Mouse (Mus musculus) stomach, postnatal 0 days (tissue): ENCODE results near the gene Olfr807. TPM values are rescaled to one million over a fixed set of nuclear protein-coding genes. Genes with fewer than 3 reads are reported as not detected.

ENCODE experiments used
- ATAC-seq: fragments of 200-750 bp; cut with Nextera tagmentation; 2 replicates; pipeline ENCODE4 v1.8.0; 2017; ENCODE audit not compliant: low FRiP score, low TSS enrichment
- DNase-seq: peaks from one replicate; pipeline ENCODE4 v3.0.0-alpha.2; 2016; ENCODE audit warnings: low spot score
- H3K27ac ChIP-seq: fragments of 300-500 bp; sonication (generic); replicated peaks from 2 replicates; pipeline ENCODE4 v1.5.1; 2014; ENCODE audit warnings: mild to moderate bottlenecking, control low read depth
- H3K27me3 ChIP-seq: fragments of 300-500 bp; sonication (generic); 2 replicates; pipeline ENCODE4 v1.6.1; 2014; ENCODE audit warnings: low read length; ENCODE audit not compliant: control insufficient read depth, insufficient read depth
- H3K36me3 ChIP-seq: fragments of 300-500 bp; sonication (generic); 2 replicates; pipeline ENCODE4 v1.6.1; 2014; ENCODE audit warnings: low read length, mixed read lengths; ENCODE audit not compliant: control insufficient read depth, insufficient read depth
- H3K4me1 ChIP-seq: fragments of 300-500 bp; sonication (generic); replicated peaks from 2 replicates; pipeline ENCODE4 v1.6.1; 2014; ENCODE audit warnings: antibody characterized with exemption; ENCODE audit not compliant: control insufficient read depth, insufficient read depth
- H3K4me2 ChIP-seq: fragments of 300-500 bp; sonication (generic); replicated peaks from 2 replicates; pipeline ENCODE4 v1.6.1; 2014; ENCODE audit warnings: low read depth, mild to moderate bottlenecking, control low read depth, moderate library complexity
- H3K4me3 ChIP-seq: fragments of 300-500 bp; sonication (generic); 2 replicates; pipeline ENCODE4 v1.5.1; 2014; ENCODE audit warnings: low read depth, low read length, control low read depth
- H3K9ac ChIP-seq: fragments of 300-500 bp; sonication (generic); 2 replicates; pipeline ENCODE4 v1.6.1; 2014; ENCODE audit warnings: mild to moderate bottlenecking, low read length, control low read depth, mixed read lengths
- H3K9me3 ChIP-seq: fragments of 300-500 bp; sonication (generic); 2 replicates; pipeline ENCODE4 v1.6.1; 2016; ENCODE audit warnings: low read length; ENCODE audit not compliant: control insufficient read depth
- CTCF ChIP-seq: IDR thresholded peaks from 2 replicates; pipeline ENCODE4 v1.5.1; 2016; ENCODE audit warnings: antibody characterized with exemption, low read depth, mild to moderate bottlenecking, moderate library complexity
- EP300 ChIP-seq: optimal IDR thresholded peaks from 2 replicates; pipeline ENCODE3; 2016; ENCODE audit warnings: antibody characterized with exemption
- WGBS: fragments of 180-500 bp; shearing (Covaris S2); extraction: QIAGEN DNeasy Blood & Tissue Kit; methylation state at CpG from one replicate; pipeline ENCODE4 v1.1.7; 2014; 5-methylcytosine and 5-hydroxymethylcytosine counted together
- polyA plus RNA-seq: library from polyadenylated mRNA; unstranded; fragments of >200 nt; fragmentation: Nextera tagmentation; extraction: Ambion mirVana; gene quantifications from 2 replicates; pipeline ENCODE4 v1.2.1, GENCODE M21; 2015

Olfr807 gene
- not detected in 2 replicates for polyA plus RNA-seq

- H3K36me3 ChIP-seq = no peaks in the 10 kb centered on the region
- no peak within 1 kb of the TSS for H3K4me3 ChIP-seq
- no peaks in the 10 kb centered on the region for H3K27me3 ChIP-seq
- no peak for TF ChIP-seq EP300
- TF ChIP-seq CTCF = no peak
- DNase-seq (no peak), ATAC-seq (no peak)
- no peaks in the 10 kb centered on the region for H3K9me3 ChIP-seq
- no peak within 1 kb of the TSS for H3K27ac ChIP-seq
- H3K9ac ChIP-seq = no peak within 1 kb of the TSS
- no peak within 1 kb of the TSS for H3K4me2 ChIP-seq
- WGBS = 87% methylated on average over 1 of the region's 1 CpGs
- H3K4me1 ChIP-seq = no peaks in the 10 kb centered on the region
These were observed at the start of gene Olfr807 for GRCm38 (mm10) chr10:129757693-129758092. Gene Olfr807, minus strand, starts transcription at chr10:129757793.

DNA sequence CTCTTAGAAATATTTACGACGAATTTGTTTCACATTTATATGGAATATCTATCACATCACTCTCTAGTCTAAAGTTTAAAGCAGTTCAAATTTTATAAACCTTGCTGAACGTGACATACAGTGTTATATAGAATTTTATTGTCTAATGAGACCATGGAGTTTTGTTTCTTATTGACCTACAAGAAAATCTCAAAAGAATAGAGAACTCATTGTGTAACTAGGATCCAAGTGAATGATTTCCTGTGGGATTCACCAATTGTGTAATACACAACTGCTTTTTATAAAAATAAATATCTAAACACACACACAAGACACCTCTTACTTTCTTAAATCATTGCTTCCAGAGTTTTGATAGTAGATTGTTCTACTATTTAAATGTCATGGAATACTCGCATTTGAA is 46.7 kb upstream of the Olfr807 start, which contains the start of gene Olfr811:
Gene Olfr811, minus strand, starts transcription at position 101 of the 400 bp plus-strand sequence.
- H3K9me3 ChIP-seq = no peaks in the 10 kb centered on the region
- ATAC-seq = no peak
- no peak within 1 kb of the TSS for H3K4me2 ChIP-seq
- H3K36me3 ChIP-seq = no peaks in the 10 kb centered on the region
- no peaks in the 10 kb centered on the region for H3K27me3 ChIP-seq
- 82% methylated on average over 4 of the region's 4 CpGs for WGBS
- no peak within 1 kb of the TSS for H3K27ac ChIP-seq
- TF ChIP-seq EP300 (no peak), CTCF (no peak)
- H3K4me1 ChIP-seq = no peaks in the 10 kb centered on the region
- no peak within 1 kb of the TSS for H3K9ac ChIP-seq
- no peak within 1 kb of the TSS for H3K4me3 ChIP-seq
- DNase-seq = no peak

GRCm38 (mm10) chr10:129794817-129795216 is 37.2 kb upstream of the Olfr807 start, which contains the start of gene Olfr810:
Gene Olfr810, minus strand, starts transcription at chr10:129794917.
- Histone ChIP-seq H3K9me3 (no peaks in the 10 kb centered on the region), H3K4me3 (no peak within 1 kb of the TSS), H3K36me3 (no peaks in the 10 kb centered on the region), H3K27me3 (no peaks in the 10 kb centered on the region), H3K27ac (no peak within 1 kb of the TSS), H3K4me1 (no peaks in the 10 kb centered on the region), H3K4me2 (no peak within 1 kb of the TSS), H3K9ac (no peak within 1 kb of the TSS)
- DNase-seq (no peak), ATAC-seq (no peak)
- TF ChIP-seq EP300 (no peak), CTCF (no peak)

DNA sequence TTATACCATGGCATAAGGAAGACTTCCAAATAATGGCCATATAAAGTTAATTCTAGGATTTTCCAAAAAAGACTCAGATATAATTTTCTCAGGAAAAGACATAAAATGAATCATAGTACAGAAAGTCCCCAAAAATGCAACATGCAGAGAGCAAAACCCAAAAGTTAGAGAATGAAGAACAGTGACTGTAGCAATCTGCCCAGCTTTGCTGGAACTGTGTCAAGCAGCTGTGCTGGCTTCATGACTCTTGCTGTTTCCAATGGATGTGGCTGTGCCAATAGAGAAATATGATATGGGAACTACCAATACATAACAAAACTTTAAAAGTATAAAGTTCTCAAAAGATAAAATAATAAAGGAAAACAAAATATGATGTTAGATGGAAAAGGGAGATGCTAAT is 20.5 kb upstream of the Olfr807 start:
- H3K4me2 ChIP-seq = no peak overlapping the region
- TF ChIP-seq CTCF (no peak), EP300 (no peak)
- no peak overlapping the region for H3K27ac ChIP-seq
- H3K36me3 ChIP-seq = no peaks in the 10 kb centered on the region
- ATAC-seq (no peak), DNase-seq (no peak)
- no peaks in the 10 kb centered on the region for H3K4me1 ChIP-seq
- no peak overlapping the region for H3K4me3 ChIP-seq
- no peak overlapping the region for H3K9ac ChIP-seq
- H3K9me3 ChIP-seq = no peaks in the 10 kb centered on the region
- no peaks in the 10 kb centered on the region for H3K27me3 ChIP-seq

- H3K36me3 ChIP-seq = no peaks in the 10 kb centered on the region
- H3K4me3 ChIP-seq = no peak within 1 kb of the TSS
- no peak within 1 kb of the TSS for H3K9ac ChIP-seq
- H3K27me3 ChIP-seq = no peaks in the 10 kb centered on the region
- no peaks in the 10 kb centered on the region for H3K4me1 ChIP-seq
- no peak within 1 kb of the TSS for H3K4me2 ChIP-seq
- TF ChIP-seq CTCF = no peak
- TF ChIP-seq EP300 = no peak
- DNase-seq = no peak
- no peak within 1 kb of the TSS for H3K27ac ChIP-seq
- no peaks in the 10 kb centered on the region for H3K9me3 ChIP-seq
- no peak for ATAC-seq
These were observed 16.7 kb upstream of the Olfr807 start, which contains the start of gene Olfr809 for GRCm38 (mm10) chr10:129774338-129774737. Gene Olfr809, plus strand, starts transcription at chr10:129774638.

GRCm38 (mm10) chr10:129765182-129765581 is 7.6 kb upstream of the Olfr807 start, which contains the start of gene Olfr808:
Gene Olfr808, plus strand, starts transcription at chr10:129765482.
- Histone ChIP-seq H3K27ac (no peak within 1 kb of the TSS), H3K27me3 (no peaks in the 10 kb centered on the region), H3K4me3 (no peak within 1 kb of the TSS), H3K4me1 (no peaks in the 10 kb centered on the region), H3K4me2 (no peak within 1 kb of the TSS), H3K36me3 (no peaks in the 10 kb centered on the region), H3K9me3 (no peaks in the 10 kb centered on the region), H3K9ac (no peak within 1 kb of the TSS)
- ATAC-seq = no peak
- TF ChIP-seq CTCF = no peak
- no peak for TF ChIP-seq EP300
- no peak for DNase-seq
- 93% methylated on average over 1 of the region's 1 CpGs for WGBS
